Mouse (Mus musculus) subcutaneous adipose tissue, adult 2 months (tissue): ENCODE measurements around the gene Cbx4. TPM values are rescaled to one million over a fixed set of nuclear protein-coding genes. Genes with fewer than 3 reads are reported as not detected.

ENCODE experiments used
- polyA plus RNA-seq: library from polyadenylated mRNA; depleted of rRNA; stranded (reverse); fragments of >200 nt; gene quantifications from 2 replicates; pipeline ENCODE4 v1.2.3, GENCODE M21; 2012; ENCODE audit warnings: low replicate concordance; rRNA removed

Gene Cbx4
- polyA plus RNA-seq = 12.5 and 16.2 TPM in 2 replicates

GRCm38 (mm10) chr11:119086144-119086971, at the start of gene Cbx4:
Gene Cbx4, minus strand, starts transcription at chr11:119086221.

GRCm38 (mm10) chr11:119040600-119041324, 45.3 kb downstream of the Cbx4 start, which contains the start of gene Cbx8:
Gene Cbx8, minus strand, starts transcription at chr11:119040969.

Other genes starting within 250 kb of the Cbx4 start
- gene Rbfox3, start 174.6 kb downstream of the Cbx4 start, polyA plus RNA-seq = 3.1 TPM in 1 of 2 replicates, not detected in the other
- gene Enpp7, start 98.0 kb downstream of the Cbx4 start, polyA plus RNA-seq = not detected in 2 replicates
- gene Cbx2, start 63.3 kb downstream of the Cbx4 start, polyA plus RNA-seq = 3.0 and 8.5 TPM in 2 replicates
- gene Cbx8, start 45.3 kb downstream of the Cbx4 start, polyA plus RNA-seq = 5.0 and 7.1 TPM in 2 replicates
- gene Tbc1d16, start 142.3 kb upstream of the Cbx4 start, polyA plus RNA-seq = 11.2 and 26.1 TPM in 2 replicates
- 0.20 and 1.8 TPM in 2 replicates for gene Ccdc40, start 142.4 kb upstream of the Cbx4 start, polyA plus RNA-seq
- gene Gaa, start 181.7 kb upstream of the Cbx4 start, polyA plus RNA-seq = 180 and 243 TPM in 2 replicates
- 83.2 and 127 TPM in 2 replicates for gene Eif4a3, start 213.9 kb upstream of the Cbx4 start, polyA plus RNA-seq
- 0.27 and 0.53 TPM in 2 replicates for gene Card14, start 221.5 kb upstream of the Cbx4 start, polyA plus RNA-seq